Mouse (Mus musculus): ENCODE results near the gene Ccdc69.
A peak's percentile ranks its signal among the peaks of the same experiment; 100 is the strongest.
"Not testable (repeated sequence)": the region's sequence is repeated elsewhere in the genome, so short reads cannot be mapped to it uniquely, and the experiment has no call there.

Gene Ccdc69

DNA sequence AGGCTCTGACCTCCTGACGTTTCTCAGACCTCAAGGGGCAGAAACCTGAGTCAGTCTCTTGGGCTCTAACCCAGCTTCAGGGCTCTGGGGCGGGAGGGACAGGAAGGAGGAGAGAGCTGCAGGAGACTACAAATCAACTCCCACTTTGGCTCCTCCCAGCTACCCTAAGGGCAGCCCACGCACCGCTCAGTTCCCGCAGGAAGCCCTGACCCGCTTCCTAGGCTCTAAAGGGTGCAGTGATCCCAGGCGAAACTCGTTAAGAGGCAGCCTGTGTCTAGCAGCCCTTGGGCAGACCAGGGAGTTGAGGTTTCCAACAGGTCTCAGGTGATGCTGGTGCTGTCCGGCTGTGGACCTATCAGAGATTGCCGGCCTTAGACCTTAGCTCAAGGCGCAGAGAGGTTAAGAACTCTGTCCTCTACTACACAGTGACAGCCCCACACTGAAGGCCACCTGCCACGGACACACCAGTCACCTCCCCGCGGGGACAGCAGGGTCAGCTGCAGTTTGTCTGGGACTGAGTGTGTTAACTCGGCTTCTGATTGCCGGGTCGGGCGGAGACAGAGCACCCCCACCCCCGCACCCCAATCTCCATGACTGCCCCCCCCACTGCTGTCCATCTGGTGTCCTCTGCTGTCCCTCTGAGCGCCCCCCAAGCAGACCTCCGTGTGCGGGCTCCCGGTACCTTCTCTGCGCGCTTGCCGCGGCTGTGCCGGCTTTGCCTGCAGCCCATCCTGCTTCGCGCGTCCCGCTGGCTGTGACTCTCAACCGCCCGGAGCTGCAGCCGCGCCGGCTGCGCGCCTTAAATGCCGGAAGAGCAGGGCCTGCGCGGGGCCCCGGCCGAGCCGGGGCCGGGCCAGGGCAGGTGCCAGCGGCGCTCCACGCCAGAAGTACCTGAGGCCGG is at the start of gene Ccdc69:
Gene Ccdc69, minus strand, starts transcription at position 801 of the 901 bp plus-strand sequence.
- DNase-seq (ENCODE audit: low spot score), result peak; percentile 63

GRCm38 (mm10) chr11:55126663-55127062 is 48.7 kb upstream of the Ccdc69 start:
- DNase-seq (ENCODE audit: low spot score), result no peak

- no peak for DNase-seq (ENCODE audit: low spot score)
These were observed 43.5 kb upstream of the Ccdc69 start for GRCm38 (mm10) chr11:55121430-55121829.

- DNase-seq (ENCODE audit: low spot score), result no peak
These were observed 42.9 kb upstream of the Ccdc69 start for GRCm38 (mm10) chr11:55120821-55121271.

GRCm38 (mm10) chr11:55120279-55120678 is 42.3 kb upstream of the Ccdc69 start:
- DNase-seq (ENCODE audit: low spot score), result no peak

- DNase-seq (ENCODE audit: low spot score), result no peak
These were observed 39.1 kb upstream of the Ccdc69 start for GRCm38 (mm10) chr11:55117031-55117430.

GRCm38 (mm10) chr11:55116004-55116403 is 38.1 kb upstream of the Ccdc69 start:
- DNase-seq (ENCODE audit: low spot score), result no peak

- DNase-seq (ENCODE audit: low spot score), result no peak
These were observed 36.4 kb upstream of the Ccdc69 start for GRCm38 (mm10) chr11:55114291-55114690.

DNA sequence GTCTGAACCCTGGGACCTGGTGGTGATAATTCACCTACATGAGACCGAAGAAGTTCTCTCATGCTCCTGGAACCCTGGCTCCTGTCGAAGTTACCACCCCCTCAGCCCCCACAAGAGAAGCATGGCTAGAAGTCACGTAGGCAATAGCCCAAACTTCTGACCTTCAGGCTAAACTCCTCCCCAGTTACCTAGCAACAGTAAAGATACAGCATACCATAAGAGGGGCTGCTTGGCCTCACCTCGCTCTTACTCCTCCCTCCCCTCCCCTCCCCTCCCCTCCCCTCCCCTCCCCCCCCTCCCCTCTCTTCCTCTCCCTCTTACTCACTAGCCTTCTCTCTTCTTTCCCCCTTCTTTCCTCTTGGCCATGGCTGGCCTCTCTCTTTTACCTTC is 35.9 kb upstream of the Ccdc69 start:
- not testable (repeated sequence) for DNase-seq (ENCODE audit: low spot score)

- no peak for DNase-seq (ENCODE audit: low spot score)
These were observed 35.4 kb upstream of the Ccdc69 start for GRCm38 (mm10) chr11:55113209-55113860.

DNA sequence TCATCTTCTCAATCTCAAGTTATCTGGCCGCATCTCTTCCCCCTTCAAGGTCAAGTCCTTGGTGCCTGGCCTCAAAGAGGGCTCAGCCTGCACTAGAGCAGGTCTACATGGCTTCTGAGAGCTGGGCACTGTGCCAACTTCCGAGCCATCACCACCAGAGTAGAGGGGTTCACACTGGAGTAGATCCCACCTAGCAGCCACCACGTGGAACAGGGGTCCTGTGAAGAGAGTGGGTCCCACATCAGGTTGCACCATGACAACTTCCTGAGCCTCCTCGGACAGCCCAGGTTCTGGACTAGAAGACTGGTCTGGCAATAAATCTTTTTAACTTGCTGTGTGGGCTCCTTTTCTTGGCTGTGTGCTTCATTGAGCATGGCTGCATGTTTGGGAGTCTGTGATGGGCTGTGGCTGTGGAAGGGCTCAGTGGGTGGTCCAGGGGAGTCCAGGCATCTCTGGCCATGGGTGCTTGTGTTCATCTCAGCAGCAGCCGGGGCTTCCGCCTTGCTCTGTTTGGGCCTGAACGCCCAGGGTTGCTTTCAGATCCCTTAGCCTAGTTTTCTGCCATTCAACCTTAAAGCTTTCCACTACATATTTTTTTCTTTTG is 32.7 kb upstream of the Ccdc69 start:
- no peak for DNase-seq (ENCODE audit: low spot score)

DNA sequence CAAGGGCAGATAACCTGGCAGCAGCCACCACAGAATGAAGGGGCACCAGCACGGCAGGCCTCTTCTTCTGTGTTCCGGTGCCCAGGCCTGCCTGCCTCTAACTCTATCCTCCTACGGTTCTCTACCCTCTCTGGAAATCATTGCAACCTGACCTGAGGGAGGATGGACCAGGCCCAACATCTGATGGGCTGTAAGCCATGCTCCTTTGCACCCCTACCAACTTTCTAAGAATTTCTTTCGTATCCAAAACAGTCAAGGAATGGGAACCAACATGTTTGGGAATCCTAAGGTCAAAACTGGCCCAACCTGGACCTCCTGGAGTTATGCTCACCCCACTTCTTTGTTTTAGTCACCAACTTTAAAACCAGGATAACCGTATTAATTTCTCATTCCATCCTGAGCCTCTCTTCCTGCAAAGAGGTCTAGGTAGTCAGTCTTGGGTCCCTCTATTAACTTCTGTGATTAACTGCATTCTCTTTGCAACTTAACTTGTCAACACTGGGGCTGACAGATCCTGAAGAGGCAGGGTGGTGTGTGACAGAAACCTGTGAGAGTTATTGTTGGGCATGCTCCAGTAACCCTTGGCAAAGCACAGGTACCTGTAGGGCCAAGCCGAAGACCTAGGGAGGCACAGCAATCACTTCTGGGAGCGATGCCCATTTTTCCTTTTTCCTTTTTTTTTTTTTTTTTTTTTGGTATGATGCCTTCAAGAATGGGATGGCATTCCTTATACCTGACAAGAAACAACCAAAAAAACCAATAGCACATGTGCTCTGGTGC is 31.8 kb upstream of the Ccdc69 start:
- no peak for DNase-seq (ENCODE audit: low spot score)

- no peak for DNase-seq (ENCODE audit: low spot score)
These were observed 28.7 kb upstream of the Ccdc69 start for GRCm38 (mm10) chr11:55106636-55107035.

DNA sequence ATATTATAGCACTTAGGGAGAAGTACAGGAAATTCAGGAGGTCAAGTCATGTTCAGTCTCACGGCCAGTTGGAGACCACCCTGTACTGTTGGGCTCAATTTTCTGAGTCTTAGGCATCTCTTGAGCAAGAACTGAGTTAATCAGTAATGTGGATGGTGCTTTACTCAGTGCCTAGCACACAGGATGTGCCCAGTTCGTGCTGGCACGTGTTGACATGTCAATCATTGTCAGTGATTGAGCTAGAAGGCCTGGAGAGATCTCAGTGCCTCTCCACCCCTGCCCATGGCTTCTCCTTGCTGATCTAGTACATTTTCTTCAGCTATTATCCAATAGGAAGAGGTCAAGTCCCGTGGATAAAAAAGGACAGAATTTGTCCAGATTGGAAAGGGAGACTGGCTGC is 27.5 kb upstream of the Ccdc69 start:
- DNase-seq (ENCODE audit: low spot score), result no peak

GRCm38 (mm10) chr11:55103229-55103628 is 25.3 kb upstream of the Ccdc69 start:
- no peak for DNase-seq (ENCODE audit: low spot score)

DNA sequence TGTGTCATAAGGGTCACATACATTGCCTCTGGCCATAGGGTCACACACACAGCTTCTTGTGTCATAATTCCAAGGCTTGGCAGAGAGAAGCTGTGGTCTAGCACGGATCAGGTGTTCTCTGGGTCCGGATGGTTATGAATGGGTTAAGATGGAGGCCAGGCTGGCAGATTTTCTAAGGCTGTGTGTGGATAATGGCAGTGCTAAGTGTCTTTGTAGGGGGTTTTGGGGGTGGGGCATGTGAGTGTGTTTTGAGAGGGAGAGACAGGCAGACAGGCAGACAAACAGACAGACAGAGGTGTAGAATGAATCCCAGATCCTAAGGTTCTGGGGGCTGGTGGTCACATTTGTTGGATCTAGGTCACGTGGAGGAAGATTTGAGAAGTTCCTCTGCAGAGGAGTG is 24.1 kb upstream of the Ccdc69 start:
- DNase-seq (ENCODE audit: low spot score), result no peak

DNA sequence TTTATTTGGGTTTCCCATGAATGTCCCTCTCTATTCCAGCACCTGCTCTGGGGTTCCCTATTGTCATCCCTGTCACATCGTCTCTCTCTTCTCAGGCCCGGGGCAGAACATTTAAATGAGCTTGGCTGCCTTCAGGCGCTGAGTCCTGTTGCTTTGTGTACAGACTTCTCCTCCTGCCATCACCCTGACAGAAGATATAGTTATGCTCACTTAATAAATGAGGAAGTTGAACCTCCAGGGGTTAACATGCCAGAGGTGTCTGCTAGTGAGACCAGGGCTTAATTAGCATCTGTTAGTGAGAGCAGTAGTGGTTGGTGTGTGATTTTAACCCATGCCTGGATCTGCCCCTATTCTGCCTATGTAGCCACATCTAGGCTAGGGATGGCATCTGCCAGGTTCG is 21.9 kb upstream of the Ccdc69 start:
- DNase-seq (ENCODE audit: low spot score), result no peak

DNA sequence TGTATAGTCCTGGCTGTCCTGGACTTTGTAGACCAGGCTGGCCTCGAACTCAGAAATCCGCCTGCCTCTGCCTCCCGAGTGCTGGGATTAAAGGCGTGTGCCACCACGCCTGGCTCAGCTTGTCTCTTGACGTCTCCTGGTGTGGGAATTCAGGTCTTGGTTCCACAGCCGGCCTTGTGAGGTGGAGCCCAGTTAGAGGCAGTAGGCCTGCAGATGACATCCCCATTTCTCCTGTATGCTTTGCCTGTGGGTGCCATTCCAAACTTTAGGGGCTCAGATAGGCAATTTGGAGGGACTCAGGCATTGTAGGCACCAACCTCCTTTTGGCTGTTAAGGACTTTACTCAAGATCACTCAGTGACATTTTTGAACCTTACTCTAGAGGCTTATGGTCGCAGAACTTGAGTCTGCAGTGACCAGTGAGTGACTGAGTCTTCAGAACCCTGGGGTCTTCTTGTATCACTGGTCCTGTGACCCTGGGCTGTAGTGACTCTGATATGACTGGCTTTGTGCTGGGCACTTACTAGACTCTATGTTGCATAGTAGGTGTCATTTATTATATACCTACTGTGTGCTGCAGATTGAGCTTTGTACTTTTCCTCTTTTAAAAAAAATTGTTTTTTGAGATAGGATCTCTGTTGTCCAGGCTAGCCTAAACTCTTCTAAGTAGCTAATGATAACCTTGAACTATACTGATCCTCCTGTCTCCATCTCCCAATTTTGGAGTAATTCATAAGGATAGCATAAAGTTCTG is 21.3 kb upstream of the Ccdc69 start:
- no peak for DNase-seq (ENCODE audit: low spot score)

- no peak for DNase-seq (ENCODE audit: low spot score)
These were observed 20.4 kb upstream of the Ccdc69 start for GRCm38 (mm10) chr11:55098189-55098915.

DNA sequence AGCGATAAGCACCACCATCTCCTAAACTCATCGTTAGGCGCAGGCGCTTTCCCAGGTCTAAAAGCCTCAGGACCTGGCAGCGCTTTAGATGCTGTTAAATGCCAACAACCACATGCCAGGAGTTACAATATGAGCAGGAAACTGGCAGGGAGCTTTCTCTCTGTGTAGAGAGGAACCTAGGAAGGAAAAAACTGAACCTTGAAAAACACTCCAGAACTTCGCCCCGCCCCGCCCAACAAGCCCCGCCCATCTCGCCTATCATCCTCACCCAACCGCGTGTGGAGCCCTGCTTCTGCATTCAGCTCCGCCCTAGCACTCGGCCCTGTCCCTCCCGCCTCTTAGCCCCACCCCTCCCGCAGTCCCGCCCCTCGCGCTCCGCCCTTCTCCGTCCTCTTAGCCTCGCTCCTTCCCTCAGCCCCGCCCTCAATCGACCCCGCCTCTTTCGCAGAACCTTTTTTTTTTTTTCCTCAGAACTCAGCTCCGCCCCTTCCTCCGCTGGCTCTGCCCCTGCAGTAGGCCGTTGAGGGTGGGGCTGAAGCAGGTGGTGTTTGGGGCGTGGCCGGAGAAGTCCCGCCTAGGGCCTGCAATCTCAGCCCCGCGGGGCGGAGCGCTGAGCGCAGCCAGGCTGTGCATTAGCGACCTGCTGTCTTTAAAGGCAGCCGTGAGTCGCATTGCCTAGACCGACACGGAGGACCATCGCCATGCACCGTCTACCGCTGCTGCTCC is 19.7 kb upstream of the Ccdc69 start, which contains the start of gene Gm2a:
Gene Gm2a, plus strand, starts transcription at position 653 of the 726 bp plus-strand sequence.
- peak; percentile 87 for DNase-seq (ENCODE audit: low spot score)
